Mouse (Mus musculus): ENCODE measurements around the gene Faf1. TPM values are rescaled to one million over a fixed set of nuclear protein-coding genes. Genes with fewer than 3 reads are reported as not detected.

Gene Faf1
- polyA plus RNA-seq, 1 experiment = 58.8 TPM

- Histone ChIP-seq H3K27ac (ENCODE audit: insufficient read depth, low read length) (no peak overlapping the region), H3K4me3 (ENCODE audit: insufficient read depth, low read length) (no peak overlapping the region), H3K4me1 (ENCODE audit: control insufficient read depth, insufficient read depth, low read length) (no peaks in the 10 kb centered on the region)
- no peak for TF ChIP-seq CTCF (IDR thresholded peaks at IDR 0.05; ENCODE audit: borderline replicate concordance, insufficient read depth, low read length)
- no peak for TF ChIP-seq POLR2A (IDR thresholded peaks at IDR 0.05; ENCODE audit: low read depth, low read length)
Observed at GRCm38 (mm10) chr4:109945554-109945953, 269.2 kb downstream of the Faf1 start.

- H3K4me3 ChIP-seq (ENCODE audit: insufficient read depth, low read length) = no peak overlapping the region
- TF ChIP-seq CTCF (IDR thresholded peaks at IDR 0.05; ENCODE audit: borderline replicate concordance, insufficient read depth, low read length) (no peak), POLR2A (IDR thresholded peaks at IDR 0.05; ENCODE audit: low read depth, low read length) (no peak)
- no peaks in the 10 kb centered on the region for H3K4me1 ChIP-seq (ENCODE audit: control insufficient read depth, insufficient read depth, low read length)
Observed at GRCm38 (mm10) chr4:109949307-109949706, 272.9 kb downstream of the Faf1 start.

GRCm38 (mm10) chr4:109953509-109953908 is 277.1 kb downstream of the Faf1 start:
- Histone ChIP-seq H3K27ac (ENCODE audit: insufficient read depth, low read length) (no peak overlapping the region), H3K4me1 (ENCODE audit: control insufficient read depth, insufficient read depth, low read length) (no peaks in the 10 kb centered on the region), H3K4me3 (ENCODE audit: insufficient read depth, low read length) (no peak overlapping the region)
- TF ChIP-seq POLR2A (IDR thresholded peaks at IDR 0.05; ENCODE audit: low read depth, low read length) (no peak), CTCF (IDR thresholded peaks at IDR 0.05; ENCODE audit: borderline replicate concordance, insufficient read depth, low read length) (no peak)

More at GRCm38 (mm10) chr4:109949307-109949706, 272.9 kb downstream of the Faf1 start:
- no peak overlapping the region for H3K27ac ChIP-seq (ENCODE audit: insufficient read depth, low read length)

GRCm38 (mm10) chr4:109960201-109960935 is 284.0 kb downstream of the Faf1 start:
- Histone ChIP-seq H3K4me1 (ENCODE audit: control insufficient read depth, insufficient read depth, low read length) (no peaks in the 10 kb centered on the region), H3K27ac (ENCODE audit: insufficient read depth, low read length) (no peak overlapping the region), H3K4me3 (ENCODE audit: insufficient read depth, low read length) (no peak overlapping the region)
- TF ChIP-seq CTCF (IDR thresholded peaks at IDR 0.05; ENCODE audit: borderline replicate concordance, insufficient read depth, low read length) = no peak
- TF ChIP-seq POLR2A (IDR thresholded peaks at IDR 0.05; ENCODE audit: low read depth, low read length) = no peak

- no peak overlapping the region for H3K4me3 ChIP-seq (ENCODE audit: insufficient read depth, low read length)
- no peaks in the 10 kb centered on the region for H3K4me1 ChIP-seq (ENCODE audit: control insufficient read depth, insufficient read depth, low read length)
- no peak overlapping the region for H3K27ac ChIP-seq (ENCODE audit: insufficient read depth, low read length)
- TF ChIP-seq CTCF (IDR thresholded peaks at IDR 0.05; ENCODE audit: borderline replicate concordance, insufficient read depth, low read length) = no peak
- TF ChIP-seq POLR2A (IDR thresholded peaks at IDR 0.05; ENCODE audit: low read depth, low read length) = no peak
Observed at GRCm38 (mm10) chr4:109963570-109964279, 287.3 kb downstream of the Faf1 start.

DNA sequence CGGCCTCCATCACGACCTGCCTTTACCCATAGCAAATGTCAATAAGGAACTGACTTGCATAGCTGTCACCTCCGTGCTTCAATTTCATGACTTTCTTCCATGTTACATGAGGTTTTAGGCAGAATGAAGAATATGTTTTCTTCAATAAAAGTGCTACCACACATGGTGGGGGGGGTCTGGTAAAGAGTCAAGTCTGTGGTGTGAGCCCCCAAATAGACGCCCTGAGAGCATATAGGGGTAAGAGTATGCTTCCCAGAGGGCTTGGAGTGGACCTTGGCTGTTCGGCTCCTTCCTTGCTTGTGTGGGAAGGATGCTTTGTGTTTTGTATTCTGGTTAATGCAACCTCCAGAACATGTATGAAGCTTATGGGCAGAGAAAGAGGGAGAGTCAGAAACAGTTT is 293.2 kb downstream of the Faf1 start:
- Histone ChIP-seq H3K4me3 (ENCODE audit: insufficient read depth, low read length) (no peak overlapping the region), H3K4me1 (ENCODE audit: control insufficient read depth, insufficient read depth, low read length) (no peaks in the 10 kb centered on the region), H3K27ac (ENCODE audit: insufficient read depth, low read length) (no peak overlapping the region)
- TF ChIP-seq CTCF (IDR thresholded peaks at IDR 0.05; ENCODE audit: borderline replicate concordance, insufficient read depth, low read length) (no peak), POLR2A (IDR thresholded peaks at IDR 0.05; ENCODE audit: low read depth, low read length) (no peak)

DNA sequence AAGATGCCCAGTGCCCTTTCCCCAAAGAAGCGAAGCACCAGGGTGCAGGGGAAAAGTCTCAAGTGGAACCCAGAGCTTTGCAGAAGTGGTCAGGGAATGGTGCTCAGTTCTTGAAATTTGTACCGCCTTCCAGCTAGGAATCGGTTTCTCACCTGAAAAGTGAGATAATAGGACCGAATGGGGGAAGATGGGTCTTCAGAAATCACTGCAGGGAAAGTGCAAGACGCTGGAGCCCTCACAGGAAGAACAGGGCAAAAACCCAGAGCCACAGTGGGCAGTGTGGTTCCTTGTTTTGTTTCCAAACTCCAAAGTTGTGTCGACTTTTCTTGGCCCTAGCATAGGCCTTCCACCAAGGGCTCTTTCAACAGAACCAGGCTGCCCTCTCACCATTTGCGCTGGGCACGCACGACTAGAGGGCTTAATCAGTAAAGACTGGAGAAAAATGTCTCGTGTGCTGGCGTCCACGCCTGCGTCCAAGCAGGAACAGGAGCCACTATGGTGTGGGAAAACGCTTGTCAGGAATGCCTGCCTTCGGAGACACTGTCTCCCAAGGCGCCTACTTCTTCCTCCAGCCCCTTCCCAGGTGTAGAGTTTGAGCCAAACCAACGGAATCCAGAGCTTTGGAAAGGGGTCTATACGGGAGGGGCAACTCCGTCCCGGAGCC is 297.7 kb downstream of the Faf1 start:
- TF ChIP-seq CTCF (IDR thresholded peaks at IDR 0.05; ENCODE audit: borderline replicate concordance, insufficient read depth, low read length) (no peak), POLR2A (IDR thresholded peaks at IDR 0.05; ENCODE audit: low read depth, low read length) (no peak)
- H3K27ac ChIP-seq (ENCODE audit: insufficient read depth, low read length) = no peak overlapping the region
- no peak overlapping the region for H3K4me3 ChIP-seq (ENCODE audit: insufficient read depth, low read length)
- no peaks in the 10 kb centered on the region for H3K4me1 ChIP-seq (ENCODE audit: control insufficient read depth, insufficient read depth, low read length)

DNA sequence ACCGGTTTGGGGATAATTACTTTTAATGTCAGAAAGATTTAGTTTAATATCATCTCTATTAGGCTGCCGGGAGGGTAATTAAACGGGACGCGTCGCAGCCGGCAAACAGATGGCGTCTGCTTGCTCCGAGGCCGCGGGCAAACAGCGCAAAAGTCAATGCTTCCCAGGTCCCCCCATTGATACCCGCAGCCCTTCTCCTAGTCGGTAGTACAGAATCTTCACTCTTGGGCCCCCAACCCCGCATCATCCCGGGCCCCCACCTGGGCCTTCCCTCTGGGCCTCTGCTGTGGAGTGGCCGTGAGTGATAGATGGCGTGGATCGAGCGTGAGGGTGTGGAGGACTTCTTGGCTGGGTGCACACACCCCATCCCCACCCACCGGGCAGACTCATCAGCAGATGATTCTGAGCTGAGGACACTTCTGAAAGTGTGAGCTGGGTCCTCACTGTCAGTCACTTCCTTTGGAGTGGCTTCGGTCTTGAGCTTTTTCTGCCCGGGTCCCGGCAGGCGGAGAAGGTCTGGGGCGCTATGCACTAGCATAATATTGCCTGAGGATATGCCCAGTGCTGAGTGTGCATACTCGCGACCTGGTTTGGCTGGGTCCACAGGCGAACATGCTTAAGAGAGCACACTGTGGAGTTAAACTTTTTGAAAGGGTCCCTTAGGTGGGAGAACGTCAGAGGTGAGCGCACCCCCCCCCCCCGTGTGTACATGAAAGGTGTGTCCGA is 298.4 kb downstream of the Faf1 start:
- H3K4me3 ChIP-seq (ENCODE audit: insufficient read depth, low read length) = no peak overlapping the region
- TF ChIP-seq CTCF (IDR thresholded peaks at IDR 0.05; ENCODE audit: borderline replicate concordance, insufficient read depth, low read length) (no peak), POLR2A (IDR thresholded peaks at IDR 0.05; ENCODE audit: low read depth, low read length) (no peak)
- H3K27ac ChIP-seq (ENCODE audit: insufficient read depth, low read length) = no peak overlapping the region
- H3K4me1 ChIP-seq (ENCODE audit: control insufficient read depth, insufficient read depth, low read length) = no peaks in the 10 kb centered on the region

Measured in embryonic fibroblast, embryonic 13.5 days (primary cell).